Mouse (Mus musculus) cerebral cortex, adult 2 months (tissue): ENCODE results near the gene Ndufaf3.

ENCODE experiments used
- WGBS: fragments of 180-500 bp; shearing (Covaris S2); methylation state at CpG from one replicate; pipeline ENCODE4 v1.1.7; 2018; 5-methylcytosine and 5-hydroxymethylcytosine counted together

Gene Ndufaf3

DNA sequence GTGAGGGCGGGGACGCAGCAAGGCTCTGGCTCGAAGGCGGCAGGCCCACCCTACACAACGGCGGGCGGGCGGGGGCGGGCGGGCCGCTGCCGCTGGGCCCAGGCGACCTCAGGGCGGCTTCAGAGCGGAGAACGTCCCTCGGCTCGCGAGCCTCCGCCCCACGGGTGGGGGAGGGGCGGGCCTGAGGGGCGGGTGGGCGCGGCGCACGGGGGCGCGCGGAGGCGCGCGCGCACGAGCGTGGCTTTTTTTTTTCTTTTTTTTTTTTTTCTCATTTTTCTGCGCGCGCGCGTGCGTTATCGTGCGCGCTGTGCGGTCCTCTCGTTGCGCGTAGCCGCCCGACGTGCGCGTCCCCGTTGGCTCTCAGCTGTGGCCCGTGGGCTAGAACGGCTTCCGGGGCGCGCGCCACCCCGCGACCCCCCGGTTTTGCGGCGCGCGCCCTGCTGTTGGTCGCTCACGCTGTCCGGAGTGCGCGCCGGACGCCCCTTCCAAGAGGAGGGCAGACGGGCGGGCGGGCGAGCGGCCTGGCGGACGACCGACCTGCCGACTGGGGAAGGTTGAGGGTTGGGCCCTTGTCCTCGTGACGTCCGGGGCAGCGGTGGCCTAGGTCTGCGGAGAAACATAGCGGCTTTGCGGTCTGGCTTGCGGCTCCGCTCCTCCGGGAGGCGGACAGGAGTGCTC, 49.8 kb downstream of the Ndufaf3 start:
- under 1% methylated on average over 89 of the region's 95 CpGs for WGBS

DNA sequence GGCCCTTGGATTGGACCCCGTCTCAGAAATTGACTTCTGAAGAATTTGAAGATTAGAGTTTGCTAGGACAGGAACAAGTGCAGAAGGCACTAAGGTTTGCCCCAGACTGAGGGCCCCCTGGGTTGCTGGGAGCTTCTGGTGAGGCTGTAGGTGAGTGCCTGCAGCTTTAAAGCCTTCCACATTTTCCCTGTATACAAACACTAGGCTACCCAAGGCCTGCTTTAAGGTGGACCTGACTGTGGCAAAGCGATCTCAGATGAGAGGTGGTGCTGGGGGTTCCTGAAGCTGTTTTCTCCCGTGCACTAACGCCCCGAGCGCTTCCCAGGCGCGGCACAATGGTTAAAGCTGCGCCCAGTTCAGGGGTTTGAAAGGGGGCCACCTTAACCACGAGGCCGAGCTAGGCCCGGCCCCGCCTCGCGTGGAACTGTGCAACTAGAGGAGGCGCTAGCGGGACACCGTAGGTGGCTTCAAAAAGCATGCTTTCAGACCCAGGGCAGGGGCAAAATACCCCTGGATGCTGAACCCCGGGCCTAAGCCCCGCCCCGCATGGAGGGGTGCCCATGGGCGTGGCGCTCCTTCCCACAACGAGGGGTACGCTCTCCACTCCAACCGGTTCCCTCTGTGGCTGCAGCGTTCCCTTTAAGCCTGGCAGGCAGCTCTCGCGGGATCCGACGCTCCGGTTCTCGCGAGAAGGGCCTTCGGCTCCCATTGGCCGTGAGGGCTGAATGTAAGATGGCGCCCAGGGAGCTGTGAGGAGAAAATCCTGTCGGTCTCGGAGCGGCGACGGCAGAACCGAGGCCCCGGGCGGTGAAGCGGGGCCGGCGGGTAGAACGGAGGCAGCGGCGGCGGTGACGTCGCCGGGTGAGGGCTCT, 50.6 kb downstream of the Ndufaf3 start, which contains the start of gene Qrich1:
Qrich1 (plus strand) TSS at position 427 of the 872 bp plus-strand sequence.
- under 1% methylated on average over 53 of the region's 55 CpGs for WGBS
